Comparison of ENCODE assay signal across 10 mouse cellular contexts in the genomic region with DNA sequence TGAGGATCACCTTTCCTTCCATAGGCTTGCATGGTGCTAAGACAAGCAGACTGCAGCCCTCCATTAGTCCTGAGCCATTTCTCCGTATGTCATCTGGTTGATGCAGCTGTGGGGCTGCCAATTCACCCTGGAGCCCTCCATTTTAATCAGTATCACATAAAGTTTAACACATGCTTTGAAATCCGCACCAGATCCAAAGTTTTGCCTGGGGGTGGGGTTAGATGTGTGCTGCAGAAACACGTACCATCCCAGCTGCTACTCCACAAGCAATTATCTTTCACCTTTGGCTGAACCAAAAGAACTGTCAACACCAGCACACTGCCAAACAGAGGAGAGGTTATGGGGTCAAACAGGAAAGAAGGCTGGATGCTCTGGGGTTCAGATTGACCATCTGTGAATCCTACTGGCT.
DNase-seq lines count a peak whose midpoint lies in the region; ATAC-seq lines count a peak whose summit lies in the region.
"Had no signal": no experiment of that assay in that cellular context is flagged by ENCODE, and none has a peak within 500 bp of the region (broad histone marks: within the 10 kb centered on the region; RNA-seq: fewer than 3 reads in every experiment).

No protein-coding gene starts in this region.

- H3K27me3 ChIP-seq in embryonic facial prominence, embryonic 14.5 days (replicated peaks; ENCODE audit: control insufficient read depth, insufficient read depth, low read length), result no peaks in the 10 kb centered on the region
- H3K27me3 ChIP-seq: Patski; stomach, embryonic 15.5 days had no signal

- H3K27ac ChIP-seq in embryonic facial prominence, embryonic 14.5 days (replicated peaks; ENCODE audit: low read depth, low read length), result no peak overlapping the region
- H3K27ac ChIP-seq: stomach, embryonic 15.5 days had no signal

- H3K4me3 ChIP-seq in embryonic facial prominence, embryonic 14.5 days (ENCODE audit: low read depth, low read length), result no peak overlapping the region
- H3K4me3 ChIP-seq: stomach, embryonic 15.5 days had no signal

- ATAC-seq in embryonic facial prominence, embryonic 14.5 days (ENCODE audit: low read depth), result peak; percentile 57; the same call in 1 of the 2 replicates
- no peak for ATAC-seq in megakaryocyte, adult 5-6 weeks (ENCODE audit: poor library complexity, severe bottlenecking)
- ATAC-seq: Patski had no signal

- no peaks in the 10 kb centered on the region for H3K9me3 ChIP-seq in embryonic facial prominence, embryonic 14.5 days (ENCODE audit: control insufficient read depth, low read length)
- H3K9me3 ChIP-seq: stomach, embryonic 15.5 days had no signal

- no peak overlapping the region for H3K9ac ChIP-seq in embryonic facial prominence, embryonic 14.5 days (ENCODE audit: low read depth, low read length)
- H3K9ac ChIP-seq: stomach, embryonic 15.5 days had no signal

- H3K4me1 ChIP-seq in embryonic facial prominence, embryonic 14.5 days (ENCODE audit: control insufficient read depth, insufficient read depth, low read length), result peaks cover 7% of the 10 kb centered on the region

- intact Hi-C loops in heart, postnatal 36 days (cut with DNase I), result no loop called here

- no peaks in the 10 kb centered on the region for H3K36me3 ChIP-seq in embryonic facial prominence, embryonic 14.5 days (ENCODE audit: control insufficient read depth, insufficient read depth, low read length)
- H3K36me3 ChIP-seq: stomach, embryonic 15.5 days had no signal

- DNase-seq in kidney, postnatal 14 days, result peak; percentile 5
- no peak for DNase-seq in kidney, adult 8-10 months
- DNase-seq in embryonic facial prominence, embryonic 14.5 days (ENCODE audit: low spot score), result peak; percentile 77
- DNase-seq in heart, postnatal 36 days, result peak; percentile 9 to 19
- peak; percentile 49 for DNase-seq in mesoderm, embryonic 11.5 days (ENCODE audit: low read depth, low spot score)
- DNase-seq in frontal cortex, postnatal 14 days (ENCODE audit: low spot score in 2 of 2), result no peak
- DNase-seq: cerebellum, adult 18-20 months had no signal

- no peak overlapping the region for H3K4me2 ChIP-seq in embryonic facial prominence, embryonic 14.5 days (ENCODE audit: low read depth, low read length)
- H3K4me2 ChIP-seq: stomach, embryonic 15.5 days had no signal

- WGBS in embryonic facial prominence, embryonic 14.5 days, result 15% methylated on average over 3 of the region's 3 CpGs

Comparison
In these comparisons a context has a peak if more than half of its experiments do, and no peak if none do; other contexts are left out.
1. DNase-seq: peak in kidney, postnatal 14 days (single experiment), embryonic facial prominence, embryonic 14.5 days (single experiment), heart, postnatal 36 days (2 of 2) and mesoderm, embryonic 11.5 days (single experiment); none in kidney, adult 8-10 months (0 of 2) and frontal cortex, postnatal 14 days (0 of 2).